Mouse (Mus musculus) MN1 (cell line): Measurements from ENCODE around the gene Acsm4.
"Not testable (repeated sequence)": the region's sequence is repeated elsewhere in the genome, so short reads cannot be mapped to it uniquely, and the experiment has no call there.

Experiments used
- DNase-seq: peaks from one replicate; pipeline ENCODE4 v3.0.0-alpha.2; 2016; ENCODE audit warnings: low spot score

Gene Acsm4

GRCm38 (mm10) chr7:119689726-119690125, at the start of gene Acsm4:
Gene Acsm4, plus strand, starts transcription at chr7:119690026.
- no peak for DNase-seq

GRCm38 (mm10) chr7:119642307-119642706, 47.5 kb upstream of the Acsm4 start:
- DNase-seq = no peak

- no peak for DNase-seq
Measured at GRCm38 (mm10) chr7:119667893-119668292, 21.9 kb upstream of the Acsm4 start.

DNA sequence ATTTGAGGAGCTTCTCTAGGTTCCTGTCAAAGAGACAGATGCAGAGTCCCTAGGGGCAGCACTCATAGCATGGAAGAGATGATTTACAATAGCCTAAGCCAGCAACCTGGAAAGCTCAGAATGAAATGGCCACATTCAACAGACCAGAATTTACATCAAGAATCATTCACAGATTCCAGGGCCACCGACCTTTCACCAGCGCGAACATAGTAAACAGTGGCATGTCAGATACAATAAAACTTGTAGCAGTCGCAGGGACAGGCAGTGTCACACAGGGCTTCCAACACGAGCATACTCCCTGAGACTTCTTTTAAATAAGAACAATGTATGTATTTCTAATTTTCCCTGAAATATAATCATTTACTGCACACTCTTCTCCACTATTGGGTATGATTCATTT, 19.4 kb upstream of the Acsm4 start:
- DNase-seq = no peak

DNA sequence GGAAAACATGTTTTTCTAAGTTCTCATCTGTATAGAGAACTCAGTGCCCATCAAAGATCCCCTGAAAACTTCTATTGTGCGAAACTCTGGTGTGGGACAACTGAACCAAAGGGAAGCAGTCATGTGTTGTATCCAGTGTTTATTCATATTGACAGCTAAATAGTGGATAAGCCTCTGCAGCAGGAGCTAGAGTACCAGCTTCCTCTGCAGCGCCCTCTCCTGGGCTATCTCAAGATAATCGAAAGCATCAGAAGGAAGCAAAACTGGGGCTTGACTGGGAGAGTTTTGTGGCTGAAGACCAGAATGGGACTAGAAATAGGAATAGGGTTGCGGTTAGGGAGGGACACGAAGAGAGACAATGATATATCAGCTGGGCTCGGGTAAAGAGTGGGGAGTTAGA, 18.9 kb upstream of the Acsm4 start:
- DNase-seq = no peak

GRCm38 (mm10) chr7:119673465-119673864, 16.4 kb upstream of the Acsm4 start:
- peak; percentile 56 for DNase-seq

- DNase-seq = no peak
Measured at GRCm38 (mm10) chr7:119680107-119680506, 9.7 kb upstream of the Acsm4 start.

DNA sequence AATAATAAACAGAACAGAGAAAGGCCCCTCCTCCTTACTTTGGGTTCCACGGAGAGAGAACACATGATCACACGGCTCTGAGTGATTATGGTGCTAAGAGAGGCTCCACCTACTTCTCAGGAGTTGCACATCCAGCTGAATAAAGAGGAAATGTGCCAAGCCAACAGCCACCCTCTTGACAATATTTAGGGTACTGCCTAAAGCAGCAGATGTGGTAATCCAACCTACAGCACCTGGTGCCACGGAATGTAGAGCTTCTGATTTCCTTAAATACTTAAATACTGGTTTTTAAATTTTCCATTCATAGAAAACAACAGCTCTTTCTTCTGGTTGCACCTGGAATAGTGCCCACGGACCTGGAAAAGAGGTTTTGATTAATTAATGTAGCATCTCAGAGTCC, 7.1 kb upstream of the Acsm4 start:
- DNase-seq = no peak

GRCm38 (mm10) chr7:119692302-119692701, 2.5 kb downstream of the Acsm4 start:
- no peak for DNase-seq

GRCm38 (mm10) chr7:119694926-119695325, 5.1 kb downstream of the Acsm4 start:
- DNase-seq = no peak

DNA sequence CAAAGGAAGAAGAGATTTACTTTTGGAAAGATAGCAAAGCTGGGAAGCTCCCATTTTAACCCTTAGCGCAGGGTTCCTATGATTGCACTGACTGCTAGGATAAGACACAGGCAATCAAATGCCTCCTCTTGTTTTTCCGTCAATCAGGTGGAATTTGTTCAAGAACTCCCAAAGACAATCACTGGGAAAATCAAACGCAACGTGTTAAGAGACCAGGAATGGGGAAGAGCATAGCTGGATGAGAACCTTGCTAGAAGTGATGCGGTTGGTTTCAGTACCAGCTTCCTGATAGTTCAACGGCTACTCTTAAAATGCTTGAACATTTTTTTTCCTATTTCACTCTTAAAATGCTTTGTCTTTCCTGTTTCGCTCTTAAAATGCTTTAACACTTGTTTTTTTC, 24.3 kb downstream of the Acsm4 start:
- no peak for DNase-seq

GRCm38 (mm10) chr7:119720253-119720946, 30.6 kb downstream of the Acsm4 start, which contains the start of gene Thumpd1:
Gene Thumpd1, minus strand, starts transcription at chr7:119720798.
- peak; percentile 94 for DNase-seq

DNA sequence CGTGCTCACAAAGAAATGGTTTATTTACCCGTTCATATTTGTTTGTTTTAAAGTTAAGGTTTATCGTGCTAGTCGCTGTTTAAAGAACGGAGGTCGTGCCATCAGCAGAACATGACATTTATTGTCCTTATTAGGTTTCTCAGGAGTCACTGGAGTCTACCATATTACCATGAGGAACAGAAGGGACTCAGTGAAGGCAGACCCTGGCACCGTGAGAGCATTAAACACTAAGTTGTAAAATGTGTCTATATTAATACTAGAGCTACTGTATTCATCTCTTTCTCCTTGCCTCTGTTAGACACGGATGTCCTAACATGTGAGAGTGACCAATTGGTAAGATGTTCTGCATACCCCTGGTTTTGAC, 31.1 kb downstream of the Acsm4 start:
- DNase-seq = no peak

- DNase-seq = no peak
Measured at GRCm38 (mm10) chr7:119727621-119728020, 37.8 kb downstream of the Acsm4 start.

GRCm38 (mm10) chr7:119731262-119731661, 41.4 kb downstream of the Acsm4 start:
- not testable (repeated sequence) for DNase-seq

DNA sequence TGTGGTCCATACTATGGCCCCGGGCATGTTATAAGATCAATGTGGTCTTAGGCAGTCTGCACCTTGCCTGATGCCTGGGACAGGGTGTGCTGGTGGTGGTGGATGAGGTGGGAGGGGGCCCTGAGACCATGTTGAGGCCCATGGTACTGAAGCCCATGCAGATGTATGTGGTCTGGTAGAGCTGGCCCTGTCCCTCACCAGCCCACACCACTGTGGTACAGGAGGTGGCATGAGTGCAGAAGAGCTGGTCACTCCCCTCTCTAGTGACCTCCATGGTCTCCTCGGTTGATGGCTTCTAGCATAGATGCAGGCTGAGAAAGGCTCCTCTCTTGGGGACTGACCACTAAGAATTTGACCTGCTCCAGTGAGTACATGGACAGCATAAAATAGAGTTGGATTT, 49.1 kb downstream of the Acsm4 start:
- DNase-seq = no peak

DNA sequence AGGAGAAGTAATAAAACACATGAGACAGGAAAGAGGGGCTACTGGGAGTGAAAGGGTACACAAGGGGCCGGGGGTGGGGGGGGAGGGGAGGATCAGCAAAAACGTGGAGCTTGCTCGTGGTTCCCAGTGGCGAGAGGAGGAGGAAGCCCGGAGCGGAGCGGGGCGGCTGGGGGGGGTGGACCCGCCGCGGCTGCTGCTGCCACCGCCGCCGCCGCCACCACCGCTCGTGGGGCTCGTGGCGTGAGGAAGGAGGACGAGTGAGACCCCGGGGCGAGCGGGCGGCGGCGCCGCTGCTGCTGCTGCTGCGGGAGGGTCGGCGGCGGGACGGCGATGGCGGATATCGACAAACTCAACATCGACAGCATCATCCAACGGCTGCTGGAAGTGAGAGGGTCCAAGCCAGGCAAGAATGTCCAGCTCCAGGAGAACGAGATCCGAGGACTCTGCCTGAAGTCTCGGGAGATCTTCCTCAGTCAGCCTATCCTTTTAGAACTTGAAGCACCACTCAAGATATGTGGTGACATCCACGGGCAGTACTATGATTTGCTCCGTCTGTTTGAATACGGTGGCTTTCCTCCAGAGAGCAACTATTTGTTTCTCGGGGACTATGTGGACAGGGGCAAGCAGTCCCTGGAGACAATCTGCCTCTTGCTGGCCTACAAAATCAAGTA, 50.1 kb downstream of the Acsm4 start:
- DNase-seq = not testable (repeated sequence)

DNA sequence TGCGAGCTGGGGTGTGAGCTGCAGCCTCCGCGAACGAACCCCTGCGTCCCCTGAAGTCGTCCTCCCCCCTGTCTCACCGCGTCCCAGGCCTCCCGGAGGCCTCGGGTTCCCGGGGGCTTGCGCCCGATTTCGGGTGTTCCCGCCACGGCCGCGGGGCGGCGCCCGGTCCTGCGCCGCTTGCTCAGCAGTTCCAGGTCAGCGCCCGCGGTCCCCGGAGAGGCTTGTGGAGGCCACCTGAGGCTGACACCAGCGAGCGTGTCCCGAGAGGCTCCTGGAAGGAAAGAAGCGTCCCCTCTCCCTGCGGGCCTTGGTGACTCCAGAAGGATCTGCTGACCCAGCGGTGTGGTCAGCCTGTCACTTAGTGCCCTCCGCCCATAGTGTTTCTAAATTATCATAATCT, 54.5 kb downstream of the Acsm4 start:
- DNase-seq = no peak

- no peak for DNase-seq
Measured at GRCm38 (mm10) chr7:119745869-119746268, 56.0 kb downstream of the Acsm4 start.

GRCm38 (mm10) chr7:119748761-119749160, 58.9 kb downstream of the Acsm4 start:
- no peak for DNase-seq

GRCm38 (mm10) chr7:119749942-119750341, 60.1 kb downstream of the Acsm4 start:
- DNase-seq = no peak

DNA sequence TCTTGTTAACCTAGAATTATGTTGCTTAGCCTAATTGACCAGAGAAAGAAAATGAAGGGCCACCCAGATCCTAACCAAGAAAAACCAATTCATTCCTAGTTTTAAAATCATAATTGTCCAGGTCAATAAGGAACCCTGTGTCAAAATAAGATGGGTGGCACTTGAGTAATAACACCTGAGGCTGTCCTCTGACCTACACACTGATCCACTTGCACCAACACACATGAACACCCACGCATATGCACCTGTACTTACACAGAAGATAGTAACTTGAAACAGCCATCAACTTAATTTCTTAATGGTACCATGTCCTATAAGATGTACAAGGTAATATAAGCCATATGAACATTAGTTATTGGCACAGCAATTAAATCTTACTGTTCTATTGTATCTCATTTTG, 63.9 kb downstream of the Acsm4 start:
- no peak for DNase-seq

- DNase-seq = no peak
Measured at GRCm38 (mm10) chr7:119760527-119760951, 70.7 kb downstream of the Acsm4 start, which contains the start of gene Acsm3. Gene Acsm3, plus strand, starts transcription at chr7:119760923.
